Mouse (Mus musculus) inflammation-experienced regulatory T-cells, adult 16 weeks (primary cell): Measurements from ENCODE around the gene Vmn1r38. TPM values are rescaled to one million over a fixed set of nuclear protein-coding genes. Genes with fewer than 3 reads are reported as not detected.

ENCODE experiments used
- polyA plus RNA-seq: library from polyadenylated mRNA; unstranded; fragments of 100-300 nt; shearing (Covaris generic); gene quantifications from one replicate; pipeline ENCODE4 v1.2.1, GENCODE M21; 2017

Vmn1r38 gene
- polyA plus RNA-seq: not detected

DNA sequence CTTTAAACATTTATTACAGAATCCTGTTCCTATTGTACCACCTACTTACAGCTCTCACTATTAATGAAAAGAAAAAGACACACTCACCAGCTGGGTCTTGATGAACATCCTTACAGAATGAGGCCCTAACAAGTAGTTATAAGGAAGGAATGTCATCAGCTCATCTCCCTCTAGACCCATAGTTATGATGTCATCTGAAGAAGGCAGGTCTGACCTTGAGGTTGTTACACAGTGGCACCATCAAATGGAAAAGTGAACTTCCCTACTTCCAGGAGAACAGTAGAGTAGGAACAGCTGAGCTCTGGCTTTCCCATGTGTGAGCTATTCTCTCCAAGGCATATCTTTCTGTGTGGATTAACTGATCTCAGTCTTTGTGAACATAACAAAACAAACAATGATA is at the start of gene Vmn1r38:
Vmn1r38 (minus strand) TSS at position 101 of the 400 bp plus-strand sequence.

GRCm38 (mm10) chr6:66810509-66810908 is 28.1 kb upstream of the Vmn1r38 start, which contains the start of gene Vmn1r39:
Vmn1r39 (minus strand) TSS chr6:66810609.

DNA sequence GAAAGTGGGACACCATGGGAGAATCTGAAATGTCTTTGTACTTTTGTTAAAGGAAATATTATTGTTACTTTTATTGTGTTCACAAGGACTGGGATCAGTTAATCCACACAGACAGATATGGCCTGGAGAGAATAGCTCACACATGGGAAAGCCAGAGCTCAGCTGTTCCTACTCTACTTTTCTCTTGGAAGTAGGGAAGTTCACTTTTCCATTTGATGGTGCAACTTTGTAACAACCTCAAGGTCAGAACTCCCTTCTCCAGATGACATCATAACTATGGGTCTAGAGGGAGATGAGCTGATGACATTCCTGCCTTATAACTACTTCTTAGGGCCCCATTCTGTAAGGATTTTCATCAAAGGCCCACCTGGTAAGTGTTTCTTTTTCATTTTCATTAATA is 53.3 kb downstream of the Vmn1r38 start, which contains the start of gene Vmn1r37:
Vmn1r37 (plus strand) TSS at position 301 of the 400 bp plus-strand sequence.

Other genes starting within 250 kb of the Vmn1r38 start
- gene Mad2l1, start 247.2 kb downstream of the Vmn1r38 start, polyA plus RNA-seq: 27.9 TPM
- not detected for gene Vmn1r32, start 222.5 kb downstream of the Vmn1r38 start, polyA plus RNA-seq
- not detected for gene Vmn1r33, start 164.3 kb downstream of the Vmn1r38 start, polyA plus RNA-seq
- not detected for gene Vmn1r34, start 138.7 kb downstream of the Vmn1r38 start, polyA plus RNA-seq
- gene Vmn1r35, start 96.7 kb downstream of the Vmn1r38 start, polyA plus RNA-seq: not detected
- gene Vmn1r36, start 63.5 kb downstream of the Vmn1r38 start, polyA plus RNA-seq: not detected
- not detected for gene Vmn1r37, start 53.2 kb downstream of the Vmn1r38 start, polyA plus RNA-seq
- not detected for gene Vmn1r39, start 28.0 kb upstream of the Vmn1r38 start, polyA plus RNA-seq
- 27.4 TPM for gene Gng12, start 113.8 kb upstream of the Vmn1r38 start, polyA plus RNA-seq